ENCODE assay signal across 8 mouse cellular contexts in the genomic region with DNA sequence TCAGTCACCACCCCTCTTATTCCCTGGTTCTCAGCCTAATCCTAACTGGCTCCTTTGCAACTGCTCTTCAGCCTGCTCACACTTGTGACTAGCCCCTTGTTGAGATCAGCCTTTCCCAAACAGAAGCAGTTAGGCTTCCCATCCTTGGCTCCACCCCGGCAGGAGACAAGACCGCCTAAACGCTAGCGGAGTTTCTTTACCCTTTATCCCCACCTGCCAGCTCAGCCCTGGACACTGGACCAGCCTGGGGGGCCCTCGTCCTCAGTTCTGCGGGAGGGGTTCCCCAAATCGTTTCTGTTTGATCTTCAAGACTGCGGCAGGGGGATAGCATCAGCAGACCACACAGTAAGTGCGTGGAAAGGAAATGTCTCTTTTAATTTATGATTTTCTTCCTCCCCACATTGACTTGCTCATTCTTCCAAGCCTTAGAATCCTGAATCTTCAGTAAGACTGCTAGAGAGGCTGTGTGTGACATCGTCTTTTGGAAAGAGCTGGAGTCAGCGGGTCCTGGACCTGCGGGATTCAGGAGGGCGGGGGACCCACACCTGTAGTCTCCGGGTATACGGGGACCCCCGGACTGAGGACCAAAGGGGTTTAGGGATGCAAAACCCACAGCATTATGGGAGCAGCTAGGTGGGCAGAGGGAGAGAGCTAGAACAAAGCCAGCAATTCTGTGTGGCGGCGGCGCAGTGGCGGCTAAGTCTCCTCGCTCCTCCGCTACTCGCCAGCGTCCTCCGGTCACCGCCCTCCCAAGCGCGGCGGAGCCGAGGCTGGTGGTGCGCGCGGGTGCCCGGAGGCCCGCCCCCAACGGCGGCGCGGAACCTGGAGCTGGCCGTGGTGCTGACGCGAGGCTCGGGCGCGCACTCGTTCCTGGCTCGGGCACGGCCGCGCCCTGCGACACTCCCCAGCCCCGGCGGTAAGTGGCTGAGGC. TPM values are rescaled to one million over a fixed set of nuclear protein-coding genes. Genes with fewer than 3 reads are reported as not detected.
A peak's percentile ranks its signal among the peaks of the same experiment; 100 is the strongest.
DNase-seq lines count a peak whose midpoint lies in the region; ATAC-seq and TF ChIP-seq lines count a peak whose summit lies in the region.

A gene (plus strand): TSS at position 807 of the 931 bp plus-strand sequence.

- peaks cover 6% of the 10 kb centered on the region; the same call in 1 of the 2 replicates for H3K4me1 ChIP-seq in embryonic facial prominence, embryonic 13.5 days
- peaks cover 5% of the 10 kb centered on the region; the same call in 1 of the 2 replicates for H3K4me1 ChIP-seq in neural tube, embryonic 14.5 days (ENCODE audit: control insufficient read depth, insufficient read depth, low read length)
- H3K4me1 ChIP-seq in thymus, adult 2 months (replicated peaks; ENCODE audit: control insufficient read depth, insufficient read depth, low read length): no peaks in the 10 kb centered on the region; the same call in 1 of the 2 replicates

- peak; percentile 49 for DNase-seq in CD4-positive helper T cell, adult 2 months (ENCODE audit: low read depth, low spot score)
- DNase-seq in adrenal gland, postnatal 4 days (ENCODE audit: low spot score in 2 of 2): peak; percentile 55 to 60
- DNase-seq in heart, postnatal 4 days: peak; percentile 84
- peak; percentile 77 to 87 for DNase-seq in layer of hippocampus, adult 2 months (ENCODE audit: low spot score in 2 of 2)
- DNase-seq in lung, adult 18-20 months: peak; percentile 24 to 44
- DNase-seq in thymus, adult 2 months: peak; percentile 60

- no peak for TF ChIP-seq POLR2A in thymus, adult 2 months (IDR thresholded peaks at IDR 0.05; ENCODE audit: control insufficient read depth, extremely low read depth, insufficient read depth, low read length, poor library complexity)

- peaks cover 42% of the 10 kb centered on the region for H3K27me3 ChIP-seq in embryonic facial prominence, embryonic 13.5 days
- H3K27me3 ChIP-seq in neural tube, embryonic 14.5 days (ENCODE audit: control insufficient read depth, insufficient read depth, low read length): no peaks in the 10 kb centered on the region
- H3K27me3 ChIP-seq in thymus, adult 2 months (ENCODE audit: control insufficient read depth, insufficient read depth, low read length): no peaks in the 10 kb centered on the region

- H3K9me3 ChIP-seq in embryonic facial prominence, embryonic 13.5 days: no peaks in the 10 kb centered on the region
- H3K9me3 ChIP-seq in neural tube, embryonic 14.5 days (ENCODE audit: control insufficient read depth, low read length): no peaks in the 10 kb centered on the region

- under 1% methylated on average over 53 of the region's 53 CpGs for WGBS in embryonic facial prominence, embryonic 13.5 days
- WGBS in neural tube, embryonic 14.5 days: under 1% methylated on average over 53 of the region's 53 CpGs
- WGBS in thymus, adult 2 months: 1% methylated on average over 50 of the region's 53 CpGs

- H3K27ac ChIP-seq in embryonic facial prominence, embryonic 13.5 days: no peak within 1 kb of the TSS
- peak within 1 kb of the TSS; percentile 97 for H3K27ac ChIP-seq in layer of hippocampus, adult 2 months
- peak within 1 kb of the TSS; percentile 91 for H3K27ac ChIP-seq in neural tube, embryonic 14.5 days (ENCODE audit: low read depth, low read length)
- no peak within 1 kb of the TSS for H3K27ac ChIP-seq in thymus, adult 2 months (ENCODE audit: control insufficient read depth, insufficient read depth, low read length)

- ATAC-seq in embryonic facial prominence, embryonic 13.5 days (ENCODE audit: insufficient number of reproducible peaks, insufficient read depth, low FRiP score, low TSS enrichment, low read depth): peak; percentile 79
- ATAC-seq in neural tube, embryonic 14.5 days (ENCODE audit: low read depth): peak; percentile 93

- no peaks in the 10 kb centered on the region for H3K36me3 ChIP-seq in embryonic facial prominence, embryonic 13.5 days
- H3K36me3 ChIP-seq in neural tube, embryonic 14.5 days (ENCODE audit: control insufficient read depth, insufficient read depth, low read length): no peaks in the 10 kb centered on the region
- no peaks in the 10 kb centered on the region for H3K36me3 ChIP-seq in thymus, adult 2 months (ENCODE audit: control insufficient read depth, insufficient read depth, low read length)

- H3K4me2 ChIP-seq in embryonic facial prominence, embryonic 13.5 days: peak within 1 kb of the TSS; percentile 77
- peak within 1 kb of the TSS; percentile 56 for H3K4me2 ChIP-seq in neural tube, embryonic 14.5 days (ENCODE audit: low read depth, low read length)

- peak within 1 kb of the TSS; percentile 39 for H3K4me3 ChIP-seq in embryonic facial prominence, embryonic 13.5 days
- H3K4me3 ChIP-seq in layer of hippocampus, adult 2 months: peak within 1 kb of the TSS; percentile 68
- peak within 1 kb of the TSS; percentile 62 for H3K4me3 ChIP-seq in neural tube, embryonic 14.5 days (ENCODE audit: low read depth, low read length)
- no peak within 1 kb of the TSS for H3K4me3 ChIP-seq in thymus, adult 2 months (ENCODE audit: control insufficient read depth, insufficient read depth, low read length)

- 0 out of 2 replicates have a peak within 1 kb of the TSS, but pooled peaks have one; percentile 53 for H3K9ac ChIP-seq in embryonic facial prominence, embryonic 13.5 days
- peak within 1 kb of the TSS; percentile 90 for H3K9ac ChIP-seq in neural tube, embryonic 14.5 days (replicated peaks; ENCODE audit: low read depth, low read length)

- no peak for TF ChIP-seq CTCF in layer of hippocampus, adult 2 months (conservative IDR thresholded peaks at IDR 0.05)
- no peak for TF ChIP-seq CTCF in thymus, adult 2 months (IDR thresholded peaks at IDR 0.05; ENCODE audit: borderline replicate concordance, control insufficient read depth, extremely low read depth, insufficient read depth, low read length, poor library complexity)

RNA-seq across cellular contexts. Expression of the gene that starts here (rescaled TPM):
- 1 to 10 TPM; 1.7 to 1.8 TPM for total RNA-seq in adrenal gland, postnatal 4 days (2021)
- 0.25 and 0.32 TPM in 2 replicates for polyA plus RNA-seq in embryonic facial prominence, embryonic 13.5 days (2015; fragmentation: Nextera tagmentation; extraction: Ambion mirVana)
- total RNA-seq in heart, postnatal 4 days (2021): not detected
- total RNA-seq in layer of hippocampus, adult 2 months (2021): 10 to 100 TPM; 41.0 to 43.8 TPM
- polyA plus RNA-seq in neural tube, embryonic 14.5 days (2014; fragmentation: Nextera tagmentation; extraction: Ambion mirVana): 29.2 and 33.1 TPM in 2 replicates
- not detected in 2 replicates for polyA plus RNA-seq in thymus, adult 2 months (2012; rRNA removed)

Comparison
In these comparisons a context has a peak if more than half of its experiments do, and no peak if none do; other contexts are left out.
1. RNA of the gene that starts here (total RNA-seq): 41.0 to 43.8 TPM in layer of hippocampus, adult 2 months; 1.7 to 1.8 TPM in adrenal gland, postnatal 4 days and not detected in heart, postnatal 4 days; every median in the first group is over 10 times any median in the second.
2. RNA of the gene that starts here (polyA plus RNA-seq): 29.2 to 33.1 TPM in neural tube, embryonic 14.5 days; 0.25 to 0.32 TPM in embryonic facial prominence, embryonic 13.5 days and not detected in thymus, adult 2 months; every median in the first group is over 10 times any median in the second.
3. Peak in ATAC-seq, H3K4me3 ChIP-seq, H3K9ac ChIP-seq and H3K4me2 ChIP-seq in embryonic facial prominence, embryonic 13.5 days; RNA of the gene not detected or under 1 TPM.
4. Peak in DNase-seq in heart, postnatal 4 days; RNA of the gene not detected or under 1 TPM.
5. Peak in DNase-seq in thymus, adult 2 months; RNA of the gene not detected or under 1 TPM.
6. DNase-seq: peak in every context shown above with its lines; median percentile 84 in heart, postnatal 4 days; 82 in layer of hippocampus, adult 2 months; 60 in thymus, adult 2 months; 58 in adrenal gland, postnatal 4 days; 49 in CD4-positive helper T cell, adult 2 months; 34 in lung, adult 18-20 months.
7. H3K27ac ChIP-seq: peak in layer of hippocampus, adult 2 months (single experiment) and neural tube, embryonic 14.5 days (single experiment); none in embryonic facial prominence, embryonic 13.5 days (single experiment) and thymus, adult 2 months (single experiment).